Mouse (Mus musculus) spleen, adult 2 months (tissue): ENCODE data around the gene Gm7168.

Experiments
- CTCF ChIP-seq: fragments of 200-500 bp; IDR thresholded peaks from 2 replicates; pipeline ENCODE4 v1.5.1; 2011; ENCODE audit warnings: mild to moderate bottlenecking, inconsistent platforms; ENCODE audit not compliant: insufficient read depth, insufficient read length, insufficient replicate concordance; ENCODE audit errors: extremely low read depth
- POLR2A ChIP-seq: fragments of 200-500 bp; IDR thresholded peaks from 2 replicates; pipeline ENCODE4 v1.6.1; 2011; ENCODE audit warnings: low read depth, low read length, inconsistent platforms

GRCm38 (mm10) chr17:13937787-13938186 is 10.4 kb upstream of the Gm7168 start:
- no peak for TF ChIP-seq POLR2A
- TF ChIP-seq CTCF, result no peak
